Mouse (Mus musculus): ENCODE measurements around the gene Clip4.

GRCm38 (mm10) chr17:71826603-71827002 lies 58.3 kb downstream of the Clip4 start:
- TF ChIP-seq GATA1 (IDR thresholded peaks at IDR 0.05; ENCODE audit: borderline replicate concordance, low read length) (no peak), CTCF (IDR thresholded peaks at IDR 0.05; ENCODE audit: low read depth, low read length) (no peak), TAL1 (conservative IDR thresholded peaks at IDR 0.05; ENCODE audit: low read depth, low read length) (no peak), GATA2 (IDR thresholded peaks at IDR 0.05; ENCODE audit: borderline replicate concordance, low read depth, low read length) (no peak)
